Mouse (Mus musculus) liver, embryonic 14.5 days (tissue): ENCODE data around the gene Nckap1l. TPM values are rescaled to one million over a fixed set of nuclear protein-coding genes. Genes with fewer than 3 reads are reported as not detected.

ENCODE experiments used
- ATAC-seq: fragments of 200-750 bp; cut with Nextera tagmentation; 2 replicates; pipeline ENCODE4 v1.8.0; 2017; ENCODE audit warnings: moderate number of reproducible peaks, mild to moderate bottlenecking, moderate library complexity; ENCODE audit not compliant: insufficient read depth
- DNase-seq, 3 experiments: peaks; one replicate each; pipeline ENCODE4 v3.0.0-alpha.2; 2012 to 2013; ENCODE audit warnings: low read depth in 3 of 3, low spot score in 3 of 3
- H3K27ac ChIP-seq: fragments of 300-500 bp; sonication (generic); 2 replicates; pipeline ENCODE4 v1.5.1; 2014; ENCODE audit warnings: moderate library complexity, mild to moderate bottlenecking, control low read depth, inconsistent platforms
- H3K27me3 ChIP-seq: fragments of 300-500 bp; sonication (generic); 2 replicates; pipeline ENCODE4 v1.6.1; 2014; ENCODE audit warnings: mild to moderate bottlenecking, low read length, moderate library complexity; ENCODE audit not compliant: control insufficient read depth, insufficient read depth
- H3K36me3 ChIP-seq: fragments of 300-500 bp; sonication (generic); replicated peaks from 2 replicates; pipeline ENCODE4 v1.6.1; 2014; ENCODE audit warnings: low read depth; ENCODE audit not compliant: control insufficient read depth, insufficient read depth
- H3K4me1 ChIP-seq, 2 experiments: fragments of 200-500 bp in 1 of 2; fragments of 300-500 bp in 1 of 2; sonication (generic) in 1 of 2; replicated peaks; 2 replicates each; pipeline ENCODE4 v1.6.1; 2012 to 2014; ENCODE audit warnings: antibody characterized with exemption in 1 of 2, inconsistent platforms in 1 of 2, low read length in 1 of 2; ENCODE audit not compliant: control insufficient read depth in 2 of 2, insufficient read depth in 2 of 2
- H3K4me2 ChIP-seq: fragments of 300-500 bp; sonication (generic); 2 replicates; pipeline ENCODE4 v1.6.1; 2014; ENCODE audit warnings: low read depth, mild to moderate bottlenecking, control low read depth, moderate library complexity
- H3K4me3 ChIP-seq, 2 experiments: fragments of 200-500 bp in 1 of 2; fragments of 300-500 bp in 1 of 2; sonication (generic) in 1 of 2; 2 replicates each; pipeline ENCODE4 v1.5.1; 2012 to 2014; ENCODE audit warnings: low read depth in 2 of 2, low read length in 2 of 2, mild to moderate bottlenecking in 2 of 2, control low read depth in 1 of 2, inconsistent platforms in 1 of 2, moderate library complexity in 1 of 2; ENCODE audit not compliant: insufficient read depth in 1 of 2
- H3K9ac ChIP-seq: fragments of 300-500 bp; sonication (generic); replicated peaks from 2 replicates; pipeline ENCODE4 v1.6.1; 2014; ENCODE audit warnings: mild to moderate bottlenecking, control low read depth, moderate library complexity
- H3K9me3 ChIP-seq: fragments of 300-500 bp; sonication (generic); 2 replicates; pipeline ENCODE4 v1.6.1; 2016; ENCODE audit warnings: low read length, mixed read lengths; ENCODE audit not compliant: control insufficient read depth
- CTCF ChIP-seq: IDR thresholded peaks from 2 replicates; pipeline ENCODE4 v1.5.1; 2016; ENCODE audit warnings: antibody characterized with exemption, low read depth, control low read depth
- EP300 ChIP-seq: IDR thresholded peaks from 2 replicates; pipeline ENCODE4 v1.6.1; 2016; ENCODE audit warnings: antibody characterized with exemption, low read depth
- WGBS: fragments of 180-500 bp; shearing (Covaris S2); extraction: QIAGEN DNeasy Blood & Tissue Kit; methylation state at CpG from one replicate; pipeline ENCODE4 v1.1.7; 2014; ENCODE audit not compliant: insufficient replicate concordance; 5-methylcytosine and 5-hydroxymethylcytosine counted together
- polyA plus RNA-seq, 2 experiments: library from polyadenylated mRNA; depleted of rRNA in 1 of 2; stranded (reverse) in 1 of 2; unstranded in 1 of 2; fragments of >200 nt; fragmentation: Nextera tagmentation in 1 of 2; extraction: Ambion mirVana in 1 of 2; gene quantifications; 2 replicates each; pipeline versions ENCODE4 v1.2.1 to v1.2.3; 2012 to 2014

Nckap1l gene
- polyA plus RNA-seq, 2 experiments: 5.6 to 6.1 TPM

DNA sequence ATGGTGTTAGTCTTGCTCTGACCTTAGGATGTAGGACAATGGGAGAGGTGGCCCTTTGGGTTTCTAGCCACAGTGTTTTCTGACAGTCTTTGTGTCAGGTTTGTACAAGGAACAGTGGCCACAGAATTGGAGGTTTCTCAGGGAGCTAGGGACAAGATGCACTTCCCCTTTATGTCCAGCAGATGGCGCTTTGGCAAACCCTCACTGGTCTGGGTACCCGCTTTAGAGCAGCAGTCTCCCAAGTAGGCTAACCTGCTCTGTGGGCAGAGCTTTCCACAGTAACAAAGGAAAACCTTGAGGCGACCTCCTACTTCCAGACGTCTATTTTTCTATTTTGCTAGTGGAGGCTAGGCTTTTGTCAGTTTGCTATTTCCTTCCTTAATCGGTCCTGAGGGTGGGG, 76.8 kb downstream of the Nckap1l start:
- Histone ChIP-seq H3K4me2 (no peak overlapping the region), H3K4me1 (no peaks in the 10 kb centered on the region), H3K4me3 (no peak overlapping the region), H3K36me3 (no peaks in the 10 kb centered on the region), H3K27ac (no peak overlapping the region), H3K9ac (no peak overlapping the region), H3K27me3 (no peaks in the 10 kb centered on the region), H3K9me3 (no peaks in the 10 kb centered on the region)
- DNase-seq (peak in 2 of 3 experiments; percentile 12 to 13), ATAC-seq (no peak)
- no peak for TF ChIP-seq EP300
- TF ChIP-seq CTCF: peak; percentile 94
- 13% methylated on average over 5 of the region's 5 CpGs for WGBS

DNA sequence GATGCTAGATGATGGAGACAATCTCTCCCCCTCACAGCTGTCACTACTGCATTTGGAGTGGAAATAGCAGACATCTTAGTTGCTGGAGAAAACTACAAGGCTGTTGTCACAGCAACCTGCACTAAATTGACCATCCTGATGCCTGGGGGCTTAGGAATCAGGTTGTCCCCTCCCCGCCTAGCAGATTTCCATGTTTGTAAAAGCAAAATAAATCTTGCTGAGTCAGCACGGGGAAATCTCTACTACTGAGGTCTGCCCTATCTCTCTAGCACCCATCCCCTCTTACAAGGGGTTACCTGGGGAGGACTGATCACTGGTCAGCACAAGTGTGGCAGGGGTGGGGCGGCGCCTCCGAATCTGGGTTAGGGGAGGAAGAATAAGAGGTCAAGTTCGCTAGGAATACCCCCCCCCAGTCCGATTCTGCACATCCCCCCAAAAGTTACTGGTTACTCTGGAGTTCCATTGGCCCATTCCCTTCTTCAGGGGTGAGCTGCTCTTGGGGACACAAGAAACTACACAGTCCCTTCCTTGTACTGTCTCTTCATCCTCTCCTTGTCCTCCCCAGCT, 80.5 kb downstream of the Nckap1l start:
- Histone ChIP-seq H3K36me3 (no peaks in the 10 kb centered on the region), H3K9ac (no peak overlapping the region), H3K27me3 (peaks cover 25% of the 10 kb centered on the region), H3K4me2 (no peak overlapping the region), H3K27ac (no peak overlapping the region), H3K4me3 (no peak overlapping the region), H3K9me3 (no peaks in the 10 kb centered on the region), H3K4me1 (no peaks in the 10 kb centered on the region)
- 63% methylated on average over 7 of the region's 7 CpGs for WGBS
- TF ChIP-seq EP300 (no peak), CTCF (no peak)
- DNase-seq: no peak
- ATAC-seq: no peak

DNA sequence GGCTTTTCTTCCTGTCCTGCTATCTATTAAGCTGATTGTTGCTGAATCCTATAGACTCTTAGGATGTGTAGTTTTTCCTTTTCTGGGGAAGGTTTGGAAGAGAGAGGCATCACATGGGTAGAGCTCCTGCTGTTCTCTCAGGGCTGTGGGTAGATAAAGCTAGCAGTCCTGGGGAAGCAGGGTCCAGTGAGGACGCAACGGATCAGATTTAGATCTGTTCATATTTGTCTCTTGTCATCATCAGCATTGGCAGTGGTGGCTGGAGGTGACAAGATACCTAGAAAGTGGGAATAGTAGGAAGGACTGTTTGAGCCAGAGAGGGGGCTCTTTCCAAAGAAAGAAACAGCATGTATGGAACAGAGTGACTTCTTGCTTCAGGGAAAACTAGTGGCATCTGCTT, 81.4 kb downstream of the Nckap1l start:
- Histone ChIP-seq H3K4me3 (no peak overlapping the region), H3K27ac (no peak overlapping the region), H3K27me3 (peaks cover 25% of the 10 kb centered on the region), H3K4me2 (no peak overlapping the region), H3K9me3 (no peaks in the 10 kb centered on the region), H3K4me1 (no peaks in the 10 kb centered on the region), H3K36me3 (no peaks in the 10 kb centered on the region), H3K9ac (no peak overlapping the region)
- DNase-seq (no peak), ATAC-seq (no peak)
- TF ChIP-seq CTCF: no peak
- TF ChIP-seq EP300: no peak
- 53% methylated on average over 2 of the region's 2 CpGs for WGBS

DNA sequence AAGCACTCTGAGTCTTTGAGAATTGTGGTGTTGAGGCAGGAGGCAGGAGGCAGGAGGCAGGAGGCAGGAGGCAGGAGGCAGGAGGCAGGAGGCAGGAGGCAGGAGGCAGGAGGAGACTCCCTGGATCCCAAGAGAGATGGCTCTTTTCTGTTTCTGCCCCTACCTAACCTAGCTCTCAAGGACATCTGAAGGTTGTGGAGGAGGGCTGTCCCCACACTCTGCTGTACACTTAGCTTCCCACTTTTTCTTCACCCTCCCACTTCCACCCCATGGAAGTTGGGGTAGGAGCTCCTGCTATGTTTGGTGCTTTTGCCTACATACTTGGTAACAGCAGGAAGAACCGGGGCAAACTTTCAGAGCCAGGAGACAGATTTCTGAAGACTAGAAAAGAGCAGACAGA, 82.2 kb downstream of the Nckap1l start:
- 24% methylated on average over 1 of the region's 1 CpGs for WGBS
- H3K4me3 ChIP-seq: no peak overlapping the region
- DNase-seq (no peak), ATAC-seq (no peak)
- TF ChIP-seq CTCF (no peak), EP300 (no peak)
- H3K36me3 ChIP-seq: no peaks in the 10 kb centered on the region
- no peaks in the 10 kb centered on the region for H3K9me3 ChIP-seq
- peaks cover 25% of the 10 kb centered on the region for H3K27me3 ChIP-seq
- H3K4me2 ChIP-seq: no peak overlapping the region
- H3K27ac ChIP-seq: no peak overlapping the region
- H3K4me1 ChIP-seq: no peaks in the 10 kb centered on the region
- no peak overlapping the region for H3K9ac ChIP-seq

DNA sequence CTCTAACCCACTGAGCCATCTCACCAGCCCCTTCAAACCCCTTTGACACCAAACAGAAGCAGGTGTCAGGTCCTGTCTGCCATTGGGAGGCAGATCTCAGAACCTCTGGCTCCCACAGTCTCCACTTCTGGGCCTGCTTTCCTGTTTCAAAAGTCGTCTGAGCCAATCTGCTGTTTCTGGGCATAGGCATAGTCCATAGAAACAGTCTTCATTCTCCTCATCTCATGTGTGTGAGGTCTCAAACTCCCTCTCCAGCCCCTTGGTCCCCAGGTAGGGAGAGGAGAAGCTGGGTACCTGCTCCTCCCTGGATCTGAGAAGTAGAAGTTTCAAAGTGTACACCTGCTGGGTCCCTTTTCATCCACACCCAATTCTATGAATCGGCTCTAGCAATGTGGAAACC, 82.9 kb downstream of the Nckap1l start:
- ATAC-seq: no peak
- 20% methylated on average over 2 of the region's 2 CpGs for WGBS
- H3K36me3 ChIP-seq: no peaks in the 10 kb centered on the region
- H3K27ac ChIP-seq: no peak overlapping the region
- H3K27me3 ChIP-seq: peaks cover 25% of the 10 kb centered on the region
- no peak overlapping the region for H3K4me2 ChIP-seq
- H3K4me1 ChIP-seq: no peaks in the 10 kb centered on the region
- TF ChIP-seq CTCF (no peak), EP300 (no peak)
- H3K4me3 ChIP-seq: no peak overlapping the region
- H3K9ac ChIP-seq: no peak overlapping the region
- no peaks in the 10 kb centered on the region for H3K9me3 ChIP-seq
- DNase-seq: no peak
